ENCODE assay signal across 33 mouse cellular contexts in the genomic region with DNA sequence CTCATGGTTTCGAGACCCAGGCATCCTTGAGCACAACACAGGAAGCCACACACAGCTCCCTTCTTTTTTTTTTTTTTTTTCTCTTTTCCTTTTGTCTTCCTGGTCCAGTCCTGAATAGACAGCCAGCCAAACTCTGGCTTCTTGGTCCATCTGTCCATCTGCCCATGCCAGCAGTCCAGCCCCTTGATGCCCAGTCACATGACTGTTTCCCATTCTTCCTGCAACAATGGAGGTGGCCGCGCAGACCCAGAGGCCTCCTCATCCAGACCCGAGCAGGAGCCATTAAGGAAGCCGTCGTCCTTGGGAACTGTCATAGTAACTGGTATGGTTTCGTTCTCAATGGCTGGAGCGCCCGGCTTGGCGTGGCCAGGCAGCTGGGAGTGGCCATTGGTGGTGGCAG. TPM values are rescaled to one million over a fixed set of nuclear protein-coding genes. Genes with fewer than 3 reads are reported as not detected.
"Had no signal": no experiment of that assay in that cellular context is flagged by ENCODE, and none has a peak within 500 bp of the region (broad histone marks: within the 10 kb centered on the region; RNA-seq: fewer than 3 reads in every experiment).

No protein-coding gene starts in this region.

- H3K9me3 ChIP-seq: heart, embryonic 12.5 days; heart, embryonic 13.5 days; heart, embryonic 15.5 days; hindbrain, embryonic 10.5 days; hindbrain, embryonic 12.5 days; hindbrain, embryonic 13.5 days; hindbrain, embryonic 15.5 days; intestine, embryonic 15.5 days; kidney, embryonic 15.5 days had no signal

- H3K4me2 ChIP-seq: heart, embryonic 12.5 days; heart, embryonic 13.5 days; heart, embryonic 15.5 days; hindbrain, embryonic 12.5 days; hindbrain, embryonic 13.5 days; hindbrain, embryonic 14.5 days; hindbrain, embryonic 15.5 days; intestine, embryonic 15.5 days; kidney, embryonic 15.5 days had no signal

- H3K9ac ChIP-seq: heart, embryonic 12.5 days; heart, embryonic 13.5 days; heart, embryonic 15.5 days; hindbrain, embryonic 12.5 days; hindbrain, embryonic 13.5 days; hindbrain, embryonic 14.5 days; hindbrain, embryonic 15.5 days; intestine, embryonic 15.5 days; kidney, embryonic 15.5 days had no signal

- ATAC-seq: hindbrain, embryonic 16.5 days; hindbrain, postnatal 0 days; inflammation-experienced regulatory T-cells, adult 6 months; intestine, embryonic 15.5 days; intestine, embryonic 16.5 days; intestine, postnatal 0 days had no signal

- H3K27me3 ChIP-seq: heart, embryonic 15.5 days; hindbrain, embryonic 15.5 days; intestine, embryonic 15.5 days had no signal

- H3K36me3 ChIP-seq: hindbrain, embryonic 15.5 days had no signal

- DNase-seq: heart, postnatal 10 days; heart, postnatal 14 days; heart, postnatal 36 days; heart, postnatal 4 days; kidney, adult 11 months; kidney, adult 18-20 months; kidney, adult 2 months; kidney, adult 8-10 months; kidney, adult 9 months; kidney, postnatal 10 days; kidney, postnatal 14 days; kidney, postnatal 25 days; kidney, postnatal 36 days; layer of hippocampus, adult 9-11 months; layer of hippocampus, postnatal 36 days had no signal

- H3K4me3 ChIP-seq: heart, embryonic 12.5 days; heart, embryonic 13.5 days; heart, embryonic 15.5 days; hindbrain, embryonic 10.5 days; hindbrain, embryonic 12.5 days; hindbrain, embryonic 13.5 days; hindbrain, embryonic 15.5 days; intestine, embryonic 15.5 days; kidney, embryonic 15.5 days; layer of hippocampus, adult 2 months; left cerebral cortex, adult 2 months had no signal

- H3K27ac ChIP-seq: heart, embryonic 13.5 days; heart, embryonic 15.5 days; hindbrain, embryonic 10.5 days; hindbrain, embryonic 12.5 days; hindbrain, embryonic 13.5 days; hindbrain, embryonic 14.5 days; hindbrain, embryonic 15.5 days; hindbrain, postnatal 0 days; intestine, embryonic 15.5 days; kidney, embryonic 15.5 days; kidney, postnatal 0 days; layer of hippocampus, adult 2 months; left cerebral cortex, adult 2 months had no signal

RNA-seq across cellular contexts. Expression of a gene that starts 19.6 kb away (rescaled TPM):
- polyA plus RNA-seq: hindbrain, embryonic 10.5 days; inflammation-experienced regulatory T-cells, adult 6 months; intestine, postnatal 0 days had no signal

RNA-seq across cellular contexts. Expression of a gene that starts 24.9 kb away (rescaled TPM):
- polyA plus RNA-seq: inflammation-experienced regulatory T-cells, adult 6 months had no signal
